Mouse (Mus musculus): ENCODE measurements around the gene E2f6.

DNA sequence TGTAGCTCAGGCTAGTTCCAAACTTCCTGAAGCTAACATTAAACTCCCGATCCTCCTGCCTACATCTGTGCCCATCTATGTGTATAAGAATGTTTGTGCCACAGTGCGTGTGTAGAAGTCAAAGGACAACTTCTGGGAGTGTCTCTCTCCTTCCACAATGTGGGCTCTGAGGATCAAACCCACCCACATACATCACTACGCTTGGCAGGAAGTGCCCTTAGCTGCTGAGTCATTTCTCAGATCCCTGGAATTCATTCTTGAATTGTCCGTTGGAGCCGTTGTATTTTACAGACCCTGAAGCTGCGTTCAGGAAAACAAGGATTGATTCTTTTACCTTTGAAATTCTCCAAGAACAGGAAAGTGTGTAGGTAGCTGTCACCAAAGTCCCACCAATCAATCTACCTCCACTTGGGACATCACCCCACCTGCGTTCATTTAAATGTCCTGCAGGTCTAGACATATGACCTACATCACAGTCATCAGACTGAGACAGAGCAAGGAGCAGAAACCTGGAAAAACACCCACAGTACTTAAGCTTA lies 62.2 kb downstream of the E2f6 start:
- TF ChIP-seq POLR2AphosphoS5 (IDR thresholded peaks at IDR 0.05; ENCODE audit: insufficient replicate concordance, low read depth, low read length) (no peak), CTCF (IDR thresholded peaks at IDR 0.05; ENCODE audit: low read depth, low read length) (no peak)

Measured in G1E (cell line).